Mouse (Mus musculus): ENCODE measurements at regions not wholly inside any gene's neighbourhood (a gene's known extent, or its start where the extent isn't known, plus 50 kb on each side); places are given as distances from the start of the nearest gene placed in this dataset.

- TF ChIP-seq MYOG (IDR thresholded peaks at IDR 0.05; ENCODE audit: control insufficient read depth in 1 of 3, insufficient read depth in 1 of 3, insufficient read length in 2 of 3, low read depth in 2 of 3) (no peak), POLR2A (IDR thresholded peaks at IDR 0.05; ENCODE audit: insufficient read length, low read depth) (no peak), MAX (IDR thresholded peaks at IDR 0.05; ENCODE audit: low read depth) (no peak), SRF (IDR thresholded peaks at IDR 0.05; ENCODE audit: control insufficient read depth, insufficient read length, low read depth) (no peak), CEBPB (IDR thresholded peaks at IDR 0.05; ENCODE audit: insufficient read depth, poor library complexity, severe bottlenecking) (no peak), POLR2AphosphoS2 (IDR thresholded peaks at IDR 0.05; ENCODE audit: insufficient read length, low read depth) (no peak), E2F4 (IDR thresholded peaks at IDR 0.05; ENCODE audit: insufficient read depth) (no peak), TCF3 (IDR thresholded peaks at IDR 0.05; ENCODE audit: insufficient read length, low read depth) (no peak)
Measured at GRCm38 (mm10) chr1:88602241-88602640, 92.4 kb upstream of the Glrp1 start.
